Mouse (Mus musculus): ENCODE data around the gene Idi2.
A peak's percentile ranks its signal among the peaks of the same experiment; 100 is the strongest.
"Not testable (repeated sequence)": the region's sequence is repeated elsewhere in the genome, so short reads cannot be mapped to it uniquely, and the experiment has no call there.

Gene Idi2

GRCm38 (mm10) chr13:8952563-8952962 lies at the start of gene Idi2:
TSS of gene Idi2 (plus strand) at chr13:8952863.
- not testable (repeated sequence) for DNase-seq

GRCm38 (mm10) chr13:8905986-8906385 lies 46.7 kb upstream of the Idi2 start:
- not testable (repeated sequence) for DNase-seq

DNA sequence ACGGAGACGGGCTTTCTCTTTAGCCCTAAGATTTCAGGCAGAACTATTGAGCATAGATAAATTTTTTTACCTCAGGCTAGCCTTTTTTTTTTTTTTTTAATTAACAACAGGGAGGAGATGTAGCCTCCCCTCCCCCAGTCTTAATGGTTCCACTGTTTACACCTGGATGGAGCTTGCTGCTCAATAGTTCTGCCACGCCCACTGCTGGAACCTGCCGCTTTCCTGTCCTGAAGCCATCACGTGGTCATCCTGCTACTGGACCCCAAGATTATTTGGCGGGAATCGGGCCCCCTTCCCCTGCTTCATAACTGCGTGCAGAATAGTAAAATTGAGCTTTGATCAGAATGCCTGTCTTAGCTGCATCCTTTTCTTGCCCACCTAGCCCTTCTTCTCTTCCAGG lies 38.8 kb upstream of the Idi2 start:
- DNase-seq = not testable (repeated sequence)

DNA sequence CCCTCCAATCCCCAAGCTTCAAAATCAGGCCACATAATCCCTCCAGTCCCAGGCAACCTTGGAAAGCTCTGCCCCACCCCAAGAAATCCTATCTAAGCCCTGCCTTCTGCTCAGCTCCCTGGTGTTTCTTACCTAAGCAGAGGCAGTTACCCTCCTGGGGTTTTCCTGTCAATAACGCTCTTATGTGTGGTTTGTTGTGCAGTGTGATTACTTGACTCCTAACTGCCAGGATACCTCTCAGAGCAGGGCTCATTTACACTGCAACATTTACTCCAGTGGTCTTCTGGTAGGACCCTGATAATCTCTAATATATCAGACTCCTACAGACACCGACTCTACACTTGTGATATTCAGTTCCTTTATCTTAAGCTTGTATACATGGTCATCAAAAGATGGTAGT lies 19.2 kb upstream of the Idi2 start:
- DNase-seq = no peak

- not testable (repeated sequence) for DNase-seq
Observed at GRCm38 (mm10) chr13:8937611-8938140, 15.0 kb upstream of the Idi2 start.

DNA sequence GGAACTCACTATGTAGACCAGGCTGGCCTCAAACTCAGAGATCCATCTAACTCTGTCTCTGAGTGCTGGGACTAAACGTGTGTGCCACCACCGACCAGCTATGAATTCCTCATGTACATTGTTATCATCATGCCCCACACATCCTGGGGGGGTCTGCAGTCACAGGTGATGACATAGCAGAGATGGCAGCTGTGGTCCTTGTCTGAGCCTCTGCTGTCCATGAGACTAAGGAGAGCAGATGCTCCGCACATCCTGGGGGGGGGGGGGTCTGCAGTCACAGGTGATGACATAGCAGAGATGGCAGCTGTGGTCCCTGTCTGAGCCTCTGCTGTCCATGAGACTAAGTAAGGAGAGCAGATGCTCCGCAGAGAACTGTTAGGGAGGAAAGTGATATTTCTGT lies 11.6 kb upstream of the Idi2 start:
- not testable (repeated sequence) for DNase-seq

GRCm38 (mm10) chr13:8941701-8942100 lies 11.0 kb upstream of the Idi2 start:
- DNase-seq = not testable (repeated sequence)

GRCm38 (mm10) chr13:8943828-8944227 lies 8.8 kb upstream of the Idi2 start:
- DNase-seq = not testable (repeated sequence)

DNA sequence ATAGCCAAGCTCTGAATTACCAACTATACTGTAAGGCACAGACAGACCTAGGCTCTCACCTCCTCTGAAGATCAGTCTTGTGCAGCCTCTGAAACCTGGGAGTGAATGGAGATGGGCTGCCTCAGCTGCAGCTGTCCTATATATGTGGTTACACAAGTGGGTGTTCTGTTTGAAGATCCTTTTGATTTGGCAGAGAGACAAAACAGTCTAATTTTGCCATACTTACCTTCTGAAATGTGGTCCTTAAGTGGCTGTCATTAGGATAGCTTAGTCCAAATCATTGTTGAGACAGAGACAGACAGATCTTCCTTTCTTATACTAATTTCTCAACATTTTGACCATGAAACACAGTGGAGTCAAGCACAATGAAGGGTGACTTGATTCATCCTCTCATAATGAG lies 4.5 kb upstream of the Idi2 start, which contains the start of gene Gm9745:
Gene Gm9745 (minus strand): TSS at position 101 of the 400 bp plus-strand sequence.
- DNase-seq = not testable (repeated sequence)

GRCm38 (mm10) chr13:8955127-8955526 lies 2.5 kb downstream of the Idi2 start:
- DNase-seq = not testable (repeated sequence)

GRCm38 (mm10) chr13:8956873-8957272 lies 4.2 kb downstream of the Idi2 start:
- DNase-seq = not testable (repeated sequence)

- not testable (repeated sequence) for DNase-seq
Observed at GRCm38 (mm10) chr13:8959058-8959457, 6.4 kb downstream of the Idi2 start.

DNA sequence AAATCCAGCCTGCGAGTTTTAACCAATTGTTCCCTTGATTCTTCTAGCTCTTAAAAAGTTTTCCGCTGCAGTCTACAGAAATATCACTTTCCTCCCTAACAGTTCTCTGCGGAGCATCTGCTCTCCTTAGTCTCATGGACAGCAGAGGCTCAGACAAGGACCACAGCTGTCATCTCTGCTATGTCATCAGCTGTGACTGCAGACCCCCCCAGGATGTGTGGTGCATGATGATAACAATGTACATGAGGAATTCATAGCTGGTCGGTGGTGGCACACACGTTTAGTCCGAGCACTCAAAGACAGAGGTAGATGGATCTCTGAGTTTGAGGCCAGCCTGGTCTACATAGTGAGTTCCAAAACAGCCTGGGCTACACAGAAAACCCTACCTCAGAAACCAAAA lies 6.9 kb downstream of the Idi2 start:
- not testable (repeated sequence) for DNase-seq

DNA sequence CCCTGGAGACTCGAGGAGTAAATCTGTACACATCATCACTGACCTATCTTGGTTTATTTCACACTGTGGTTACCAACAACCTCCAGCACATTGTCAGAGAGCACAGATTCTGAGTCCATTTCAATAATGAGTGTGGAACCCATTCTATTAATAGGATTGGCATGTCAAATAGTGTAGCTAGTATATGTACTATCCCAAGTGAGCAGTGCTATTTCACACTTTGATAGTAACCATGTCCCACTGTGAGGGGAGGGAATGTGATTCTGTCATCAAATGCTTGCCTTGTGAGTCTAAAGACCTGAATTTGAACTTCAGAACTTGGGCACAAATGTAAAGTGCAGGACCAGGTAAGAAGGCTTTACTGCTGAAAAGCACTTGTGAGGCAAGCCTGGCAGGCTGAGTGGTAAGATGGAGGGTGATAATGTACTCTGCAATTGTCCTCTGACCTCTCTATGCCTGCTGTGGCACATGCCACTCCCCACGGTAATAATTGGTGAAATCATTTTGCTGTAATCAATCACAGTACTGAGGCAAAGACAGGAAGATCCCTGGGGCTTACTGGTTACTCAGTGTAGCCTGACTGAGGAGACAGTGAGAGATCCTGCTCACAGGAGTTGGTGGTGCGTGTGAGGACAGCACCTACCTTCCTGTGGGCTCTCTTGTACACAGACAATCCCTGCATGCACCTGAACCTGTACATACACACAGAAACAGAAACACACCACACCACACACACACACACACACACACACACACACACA lies 8.6 kb downstream of the Idi2 start:
- not testable (repeated sequence) for DNase-seq

GRCm38 (mm10) chr13:8962266-8962665 lies 9.6 kb downstream of the Idi2 start:
- not testable (repeated sequence) for DNase-seq

DNA sequence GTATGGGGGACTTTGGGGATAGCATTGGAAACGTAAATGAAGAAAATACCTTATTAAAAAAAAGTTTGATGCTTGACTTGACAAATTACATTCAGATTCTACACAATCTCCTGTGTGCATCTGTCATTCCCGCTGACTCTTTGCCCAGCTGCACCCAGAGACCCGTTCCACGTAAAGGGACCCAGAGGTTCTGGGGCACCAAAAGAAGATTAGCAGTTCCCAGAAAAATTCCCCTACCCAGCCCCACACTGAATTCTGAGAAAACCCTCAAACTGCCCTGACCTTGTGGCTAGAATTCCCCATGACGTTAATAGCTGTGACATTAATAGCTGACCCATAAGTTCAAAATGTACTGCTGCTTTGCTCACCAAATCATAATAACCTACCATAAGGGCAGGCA lies 12.6 kb downstream of the Idi2 start:
- no peak for DNase-seq

DNA sequence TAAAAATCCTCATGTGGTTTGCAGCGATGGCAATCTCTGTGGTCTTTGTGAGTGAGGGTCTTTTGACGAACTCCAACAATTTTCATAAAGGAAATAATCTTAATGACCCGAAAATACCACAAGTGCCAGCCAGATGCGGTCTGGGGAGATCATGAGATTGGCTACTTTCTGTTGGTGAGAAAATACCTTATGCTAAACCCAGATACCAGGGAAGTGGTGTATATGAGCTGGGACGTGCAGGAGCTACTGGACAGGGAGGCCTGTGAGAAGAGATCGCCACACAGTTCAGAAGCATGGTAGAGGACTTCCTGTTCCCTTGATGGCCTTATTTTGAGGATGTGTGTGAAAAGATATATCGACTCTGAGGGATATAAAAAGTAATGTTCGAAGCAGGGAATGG lies 15.1 kb downstream of the Idi2 start:
- no peak for DNase-seq

- no peak for DNase-seq
Observed at GRCm38 (mm10) chr13:8972369-8972768, 19.7 kb downstream of the Idi2 start.

GRCm38 (mm10) chr13:8972972-8973371 lies 20.3 kb downstream of the Idi2 start:
- DNase-seq = no peak

- DNase-seq = no peak
Observed at GRCm38 (mm10) chr13:8992231-8992630, 39.6 kb downstream of the Idi2 start.

DNA sequence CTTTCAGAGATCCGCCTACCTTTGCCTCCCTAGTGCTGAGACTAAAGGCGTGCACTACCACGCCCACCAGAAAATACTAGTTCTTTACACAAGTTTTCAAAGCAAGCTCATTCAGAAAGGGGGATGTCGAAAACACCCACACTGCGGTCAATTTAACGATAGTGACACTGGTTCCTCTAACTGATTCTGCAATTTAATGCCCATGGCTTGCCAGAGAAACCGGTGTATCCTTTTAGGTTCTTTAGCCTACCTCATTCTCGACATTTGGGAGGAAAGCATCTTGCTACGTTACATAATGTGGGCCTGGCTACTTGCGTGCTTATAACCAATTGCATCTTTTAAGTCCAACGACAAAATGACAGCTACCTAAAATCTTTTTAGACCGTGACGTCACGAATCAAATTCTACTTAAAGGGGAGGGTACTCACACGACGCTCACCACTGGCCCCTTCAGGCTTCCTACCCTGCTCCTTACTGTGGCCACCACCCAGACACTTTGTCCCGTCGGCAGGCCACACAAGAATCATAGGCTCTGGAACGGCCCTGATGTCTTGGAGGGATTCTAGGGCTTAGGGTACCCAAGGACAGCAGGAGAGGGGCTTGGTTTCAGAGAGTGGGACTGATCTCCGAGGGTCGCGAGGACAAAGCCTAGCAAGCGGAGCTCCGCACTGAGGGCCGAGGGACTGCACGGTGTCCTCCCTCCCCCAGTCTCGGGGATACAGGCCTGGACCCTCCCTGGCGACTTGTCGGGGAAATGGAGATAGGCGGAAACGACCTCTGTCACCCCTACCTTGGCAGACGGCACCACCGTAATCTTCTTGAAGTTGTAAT lies 42.7 kb downstream of the Idi2 start:
- no peak for DNase-seq

GRCm38 (mm10) chr13:8995990-8996786 lies 43.5 kb downstream of the Idi2 start, which contains the start of gene Gtpbp4:
TSS of gene Gtpbp4 (minus strand) at chr13:8996083.
- peak; percentile 97 for DNase-seq

GRCm38 (mm10) chr13:8997221-8997620 lies 44.6 kb downstream of the Idi2 start:
- not testable (repeated sequence) for DNase-seq
